In genomic region chr12:100260151-100260550, GRCm38 (mm10) we compare ENCODE assay signal across 18 mouse cellular contexts.
DNase-seq lines count a peak whose midpoint lies in the region; ATAC-seq and TF ChIP-seq lines count a peak whose summit lies in the region.
"Had no signal": no experiment of that assay in that cellular context is flagged by ENCODE, and none has a peak within 500 bp of the region (broad histone marks: within the 10 kb centered on the region; RNA-seq: fewer than 3 reads in every experiment).

No protein-coding gene starts in this region.

- no peak overlapping the region for H3K4me2 ChIP-seq in embryonic facial prominence, embryonic 14.5 days (ENCODE audit: low read depth, low read length)
- no peak overlapping the region for H3K4me2 ChIP-seq in midbrain, embryonic 14.5 days (ENCODE audit: low read length)
- H3K4me2 ChIP-seq: embryonic facial prominence, embryonic 15.5 days; heart, embryonic 12.5 days; hindbrain, embryonic 15.5 days had no signal

- WGBS in embryonic facial prominence, embryonic 14.5 days = 70% methylated on average over 2 of the region's 2 CpGs
- WGBS in embryonic facial prominence, embryonic 10.5 days = 83% methylated on average over 2 of the region's 2 CpGs
- 82% methylated on average over 2 of the region's 2 CpGs for WGBS in midbrain, embryonic 14.5 days

- H3K27me3 ChIP-seq in embryonic facial prominence, embryonic 14.5 days (replicated peaks; ENCODE audit: control insufficient read depth, insufficient read depth, low read length) = no peaks in the 10 kb centered on the region
- no peaks in the 10 kb centered on the region for H3K27me3 ChIP-seq in embryonic facial prominence, embryonic 10.5 days (replicated peaks; ENCODE audit: low read depth, poor library complexity, severe bottlenecking)
- H3K27me3 ChIP-seq in midbrain, embryonic 14.5 days (ENCODE audit: control insufficient read depth, insufficient read depth, low read length) = no peaks in the 10 kb centered on the region
- H3K27me3 ChIP-seq: embryonic facial prominence, embryonic 15.5 days; heart, embryonic 12.5 days; hindbrain, embryonic 15.5 days had no signal

- TF ChIP-seq CTCF in left cerebral cortex, adult 2 months (IDR thresholded peaks at IDR 0.05) = no peak
- TF ChIP-seq CTCF in cortical plate, adult 2 months (IDR thresholded peaks at IDR 0.05; ENCODE audit: extremely low read depth, insufficient read depth, low read length) = no peak

- TF ChIP-seq POLR2A in cortical plate, adult 2 months (IDR thresholded peaks at IDR 0.05; ENCODE audit: extremely low read depth, insufficient read depth, low read length) = no peak

- H3K9me3 ChIP-seq in embryonic facial prominence, embryonic 14.5 days (ENCODE audit: control insufficient read depth, low read length) = no peaks in the 10 kb centered on the region
- no peaks in the 10 kb centered on the region for H3K9me3 ChIP-seq in embryonic facial prominence, embryonic 10.5 days
- H3K9me3 ChIP-seq in midbrain, embryonic 14.5 days (ENCODE audit: control insufficient read depth, low read length) = no peaks in the 10 kb centered on the region
- H3K9me3 ChIP-seq: embryonic facial prominence, embryonic 15.5 days; forebrain, embryonic 10.5 days; heart, embryonic 12.5 days; hindbrain, embryonic 10.5 days; hindbrain, embryonic 15.5 days had no signal

- no peaks in the 10 kb centered on the region for H3K36me3 ChIP-seq in embryonic facial prominence, embryonic 14.5 days (ENCODE audit: control insufficient read depth, insufficient read depth, low read length)
- no peaks in the 10 kb centered on the region for H3K36me3 ChIP-seq in embryonic facial prominence, embryonic 10.5 days (replicated peaks)
- no peaks in the 10 kb centered on the region for H3K36me3 ChIP-seq in midbrain, embryonic 14.5 days (ENCODE audit: control insufficient read depth, insufficient read depth, low read length)
- H3K36me3 ChIP-seq: embryonic facial prominence, embryonic 15.5 days; forebrain, embryonic 10.5 days; heart, embryonic 12.5 days; hindbrain, embryonic 10.5 days; hindbrain, embryonic 15.5 days had no signal

- H3K4me3 ChIP-seq in embryonic facial prominence, embryonic 14.5 days (ENCODE audit: low read depth, low read length) = no peak overlapping the region
- no peak overlapping the region for H3K4me3 ChIP-seq in embryonic facial prominence, embryonic 10.5 days
- no peak overlapping the region for H3K4me3 ChIP-seq in left cerebral cortex, adult 2 months
- H3K4me3 ChIP-seq in cortical plate, adult 2 months (ENCODE audit: insufficient read depth, low read length) = no peak overlapping the region
- no peak overlapping the region for H3K4me3 ChIP-seq in midbrain, embryonic 14.5 days (replicated peaks; ENCODE audit: low read depth, low read length)
- H3K4me3 ChIP-seq: embryonic facial prominence, embryonic 15.5 days; erythroblast, embryonic 14.5 days; forebrain, embryonic 10.5 days; gastrocnemius, adult 2 months; heart, embryonic 12.5 days; hindbrain, embryonic 10.5 days; hindbrain, embryonic 15.5 days had no signal

- H3K4me1 ChIP-seq in embryonic facial prominence, embryonic 14.5 days (ENCODE audit: control insufficient read depth, insufficient read depth, low read length) = peaks cover 3% of the 10 kb centered on the region; the same call in 1 of the 2 replicates
- H3K4me1 ChIP-seq in embryonic facial prominence, embryonic 10.5 days = no peaks in the 10 kb centered on the region
- peaks cover 15% of the 10 kb centered on the region for H3K4me1 ChIP-seq in cortical plate, adult 2 months (ENCODE audit: control insufficient read depth, insufficient read depth, low read length)
- H3K4me1 ChIP-seq in midbrain, embryonic 14.5 days (ENCODE audit: control insufficient read depth, insufficient read depth, low read length) = peaks cover under 1% of the 10 kb centered on the region; the same call in 1 of the 2 replicates
- H3K4me1 ChIP-seq: embryonic facial prominence, embryonic 15.5 days; forebrain, embryonic 10.5 days; heart, embryonic 12.5 days; hindbrain, embryonic 10.5 days had no signal

- no peak overlapping the region for H3K27ac ChIP-seq in embryonic facial prominence, embryonic 14.5 days (replicated peaks; ENCODE audit: low read depth, low read length)
- no peak overlapping the region for H3K27ac ChIP-seq in embryonic facial prominence, embryonic 10.5 days (replicated peaks)
- H3K27ac ChIP-seq in left cerebral cortex, adult 2 months = peak overlapping the region; percentile 86
- H3K27ac ChIP-seq in cortical plate, adult 2 months (ENCODE audit: insufficient read depth, low read length) = 0 out of 2 replicates have a peak overlapping the region, but pooled peaks have one; percentile 19
- H3K27ac ChIP-seq in midbrain, embryonic 14.5 days (replicated peaks; ENCODE audit: low read depth, low read length) = no peak overlapping the region
- H3K27ac ChIP-seq: embryonic facial prominence, embryonic 15.5 days; forebrain, embryonic 10.5 days; gastrocnemius, adult 2 months; hindbrain, embryonic 10.5 days; hindbrain, embryonic 15.5 days had no signal

- ATAC-seq in embryonic facial prominence, embryonic 14.5 days (ENCODE audit: low read depth) = no peak
- ATAC-seq in midbrain, embryonic 14.5 days (ENCODE audit: low FRiP score, low TSS enrichment) = no peak
- ATAC-seq: forebrain, embryonic 14.5 days; inflammation-experienced regulatory T-cells, adult 6 months had no signal

- intact Hi-C loops in left cerebral cortex, adult 2 months (cut with DNase I) = no loop called here

- DNase-seq in embryonic facial prominence, embryonic 14.5 days (ENCODE audit: low spot score) = peak; percentile 22
- no peak for DNase-seq in embryonic facial prominence, embryonic 10.5 days (ENCODE audit: low spot score)
- no peak for DNase-seq in left cerebral cortex, adult 2 months (ENCODE audit: extremely low spot score in 1 of 2, low spot score in 2 of 2)
- no peak for DNase-seq in left cerebral cortex, adult 11 months (ENCODE audit: low spot score)
- DNase-seq in midbrain, embryonic 14.5 days = no peak
- DNase-seq: adrenal gland, adult 8-10 months; adrenal gland, postnatal 36 days; gastrocnemius, adult 2 months; gastrocnemius, postnatal 25 days had no signal

- no peak overlapping the region for H3K9ac ChIP-seq in embryonic facial prominence, embryonic 14.5 days (ENCODE audit: low read depth, low read length)
- no peak overlapping the region for H3K9ac ChIP-seq in midbrain, embryonic 14.5 days (replicated peaks; ENCODE audit: low read length)
- H3K9ac ChIP-seq: embryonic facial prominence, embryonic 15.5 days; heart, embryonic 12.5 days; hindbrain, embryonic 15.5 days had no signal

Comparison
In these comparisons a context has a peak if more than half of its experiments do, and no peak if none do; other contexts are left out.
1. H3K27ac ChIP-seq: peak in left cerebral cortex, adult 2 months (single experiment) and cortical plate, adult 2 months (single experiment); none in embryonic facial prominence, embryonic 14.5 days (single experiment), embryonic facial prominence, embryonic 10.5 days (single experiment) and midbrain, embryonic 14.5 days (single experiment).